Mouse (Mus musculus) inflammation-experienced regulatory T-cells, adult 6 months (primary cell): Measurements from ENCODE around the gene Ssc4d. TPM values are rescaled to one million over a fixed set of nuclear protein-coding genes. Genes with fewer than 3 reads are reported as not detected.

Source experiments
- ATAC-seq: one replicate; pipeline ENCODE4 v1.8.0; 2017
- polyA plus RNA-seq, 3 experiments: library from polyadenylated mRNA; unstranded; fragments of 100-300 nt; shearing (Covaris generic); gene quantifications; one replicate each; pipeline ENCODE4 v1.2.1; 2017

Ssc4d gene
- polyA plus RNA-seq, result 1 to 10 TPM; 1.0 to 2.0 (median 1.4) TPM

GRCm38 (mm10) chr5:135974365-135974764 lies at the start of gene Ssc4d:
TSS of gene Ssc4d (minus strand) at chr5:135974531.
- no peak for ATAC-seq

- ATAC-seq, result no peak
Measured at GRCm38 (mm10) chr5:136019907-136020306, 45.6 kb upstream of the Ssc4d start.

GRCm38 (mm10) chr5:136018726-136019125 lies 44.4 kb upstream of the Ssc4d start:
- no peak for ATAC-seq

- ATAC-seq, result no peak
Measured at GRCm38 (mm10) chr5:136017262-136017661, 42.9 kb upstream of the Ssc4d start.

- no peak for ATAC-seq
Measured at GRCm38 (mm10) chr5:136016014-136016876, 41.9 kb upstream of the Ssc4d start.

- no peak for ATAC-seq
Measured at GRCm38 (mm10) chr5:136015586-136015985, 41.3 kb upstream of the Ssc4d start.

GRCm38 (mm10) chr5:136014877-136015276 lies 40.5 kb upstream of the Ssc4d start:
- no peak for ATAC-seq

GRCm38 (mm10) chr5:136007745-136008144 lies 33.4 kb upstream of the Ssc4d start:
- ATAC-seq, result no peak

- no peak for ATAC-seq
Measured at GRCm38 (mm10) chr5:136004537-136004936, 30.2 kb upstream of the Ssc4d start.

- no peak for ATAC-seq
Measured at GRCm38 (mm10) chr5:136002751-136003151, 28.4 kb upstream of the Ssc4d start.

- no peak for ATAC-seq
Measured at GRCm38 (mm10) chr5:136002325-136002724, 28.0 kb upstream of the Ssc4d start.

GRCm38 (mm10) chr5:136001222-136001621 lies 26.9 kb upstream of the Ssc4d start:
- no peak for ATAC-seq

GRCm38 (mm10) chr5:135996162-135996561 lies 21.8 kb upstream of the Ssc4d start:
- no peak for ATAC-seq

- ATAC-seq, result peak; percentile 96
Measured at GRCm38 (mm10) chr5:135994725-135995687, 20.7 kb upstream of the Ssc4d start, which contains the start of gene Dtx2. TSS of gene Dtx2 (plus strand) at chr5:135994800.

- no peak for ATAC-seq
Measured at GRCm38 (mm10) chr5:135994335-135994724, 20.0 kb upstream of the Ssc4d start.

GRCm38 (mm10) chr5:135993381-135993965 lies 19.1 kb upstream of the Ssc4d start:
- ATAC-seq, result no peak

GRCm38 (mm10) chr5:135990601-135991000 lies 16.3 kb upstream of the Ssc4d start:
- ATAC-seq, result no peak

GRCm38 (mm10) chr5:135987248-135987647 lies 12.9 kb upstream of the Ssc4d start:
- no peak for ATAC-seq

GRCm38 (mm10) chr5:135984546-135985044 lies 10.3 kb upstream of the Ssc4d start:
- no peak for ATAC-seq

- ATAC-seq, result peak; percentile 52
Measured at GRCm38 (mm10) chr5:135982398-135982797, 8.1 kb upstream of the Ssc4d start.

- no peak for ATAC-seq
Measured at GRCm38 (mm10) chr5:135979904-135980303, 5.6 kb upstream of the Ssc4d start, which contains the start of gene Zp3. TSS of gene Zp3 (plus strand) at chr5:135980099.

GRCm38 (mm10) chr5:135979381-135979780 lies 5.0 kb upstream of the Ssc4d start:
- ATAC-seq, result no peak
